Mouse (Mus musculus) NIH3T3 (cell line): ENCODE measurements at regions not wholly inside any gene's neighbourhood (a gene's known extent, or its start where the extent isn't known, plus 50 kb on each side); places are given as distances from the start of the nearest gene placed in this dataset.

Source experiments
- DNase-seq: peaks from one replicate; pipeline ENCODE4 v3.0.0-alpha.2; 2012; ENCODE audit warnings: low read depth

DNA sequence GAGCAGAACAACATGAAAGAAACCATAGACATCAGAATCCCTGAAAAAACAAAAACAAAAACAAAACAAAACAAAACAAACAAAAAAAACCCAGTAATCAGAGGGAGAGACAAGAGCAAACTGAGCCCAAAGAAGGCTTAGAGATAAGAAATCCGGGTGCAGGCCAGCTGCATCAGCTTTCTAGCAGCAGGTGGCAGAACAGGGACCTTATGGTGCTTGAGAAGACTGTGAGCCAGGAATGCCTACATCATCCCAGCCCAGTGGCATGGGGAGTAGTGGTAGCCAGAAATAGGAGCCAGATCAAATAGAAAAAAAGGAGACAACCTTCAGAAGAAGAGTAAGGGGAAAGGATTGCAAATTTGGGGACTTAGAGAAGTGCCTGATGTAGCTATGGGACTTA, 152.8 kb downstream of the Diras2 start:
- DNase-seq: no peak

- no peak for DNase-seq
These were observed 141.8 kb downstream of the Diras2 start for GRCm38 (mm10) chr13:52389271-52389670.

DNA sequence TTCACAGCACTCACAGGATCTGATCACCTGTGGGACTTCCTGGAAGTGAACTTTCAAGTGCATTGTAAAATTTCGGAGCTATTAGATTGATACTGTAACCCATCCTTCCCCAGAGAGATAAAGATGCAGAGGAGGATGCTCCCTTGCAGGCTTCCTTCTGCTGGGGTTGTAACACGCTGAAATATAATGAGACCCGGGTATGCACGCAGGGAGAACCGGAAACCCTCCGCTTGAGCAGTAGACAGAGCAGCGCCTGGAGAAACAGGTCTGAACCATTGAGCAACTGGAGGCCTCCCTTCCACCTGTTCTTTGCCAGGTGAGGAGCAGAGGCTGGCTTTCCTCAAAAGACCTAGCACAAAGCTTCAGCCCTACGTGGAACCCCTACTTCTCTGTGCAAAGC, 135.3 kb downstream of the Diras2 start:
- DNase-seq: no peak

DNA sequence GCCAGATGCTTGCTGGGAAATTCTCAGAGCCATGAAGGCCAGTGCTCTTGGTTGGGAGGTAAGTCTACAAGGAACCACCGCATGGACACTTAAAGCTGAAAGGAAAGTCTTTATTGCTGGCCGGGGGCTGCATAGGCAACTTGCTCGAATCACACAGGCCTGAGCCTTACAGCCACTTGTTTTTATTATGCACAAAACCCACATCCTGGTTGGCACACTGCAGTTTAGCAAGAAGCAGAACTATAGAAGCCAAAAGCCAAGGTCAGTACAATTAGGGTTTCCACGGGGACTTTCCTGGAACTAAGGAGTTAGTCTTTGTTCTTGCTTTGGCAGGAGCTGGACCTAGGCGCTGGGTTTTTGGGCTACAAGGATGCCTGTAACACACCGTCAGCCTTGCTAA, 132.7 kb downstream of the Diras2 start:
- no peak for DNase-seq

GRCm38 (mm10) chr13:52399143-52399542, 131.9 kb downstream of the Diras2 start:
- DNase-seq: no peak

GRCm38 (mm10) chr13:52403805-52404204, 127.3 kb downstream of the Diras2 start:
- DNase-seq: no peak

DNA sequence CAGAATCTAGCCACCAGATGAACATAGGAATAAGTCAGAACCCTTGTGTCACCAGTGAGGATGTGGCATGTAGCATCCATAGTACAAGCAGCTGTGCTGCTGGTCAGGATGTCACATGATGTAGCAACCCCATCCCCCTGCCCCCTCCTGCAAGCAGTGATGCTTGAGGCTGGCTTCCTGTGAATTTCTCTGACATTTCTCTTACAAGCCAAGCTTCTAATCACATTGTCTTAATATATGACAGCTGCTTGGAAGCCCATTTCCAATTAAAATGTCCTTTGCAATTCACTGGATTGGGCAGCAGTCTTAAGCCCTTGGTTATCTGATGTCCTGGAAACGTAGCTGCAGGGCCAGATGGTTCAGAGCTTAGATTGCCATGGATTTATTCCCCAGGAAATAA, 114.8 kb downstream of the Diras2 start:
- no peak for DNase-seq

DNA sequence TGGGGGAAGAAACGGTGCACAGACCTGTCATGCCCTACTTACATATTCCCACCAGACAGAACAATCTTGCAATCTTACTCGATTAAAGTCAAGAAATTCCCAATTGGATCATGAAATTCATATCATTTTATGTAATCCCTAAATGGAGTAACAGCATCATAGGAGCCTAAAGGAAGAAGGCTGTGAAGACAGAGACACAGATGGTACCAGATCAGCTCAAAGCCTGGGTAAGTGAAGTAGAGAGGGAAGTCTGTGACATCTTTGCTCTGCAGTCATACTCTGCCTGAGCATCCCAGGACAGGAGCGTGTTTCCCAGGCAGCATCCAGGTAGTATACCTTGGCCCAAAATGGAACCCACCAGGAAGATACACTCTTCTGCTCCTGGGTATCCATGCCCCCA, 108.6 kb downstream of the Diras2 start:
- DNase-seq: no peak

DNA sequence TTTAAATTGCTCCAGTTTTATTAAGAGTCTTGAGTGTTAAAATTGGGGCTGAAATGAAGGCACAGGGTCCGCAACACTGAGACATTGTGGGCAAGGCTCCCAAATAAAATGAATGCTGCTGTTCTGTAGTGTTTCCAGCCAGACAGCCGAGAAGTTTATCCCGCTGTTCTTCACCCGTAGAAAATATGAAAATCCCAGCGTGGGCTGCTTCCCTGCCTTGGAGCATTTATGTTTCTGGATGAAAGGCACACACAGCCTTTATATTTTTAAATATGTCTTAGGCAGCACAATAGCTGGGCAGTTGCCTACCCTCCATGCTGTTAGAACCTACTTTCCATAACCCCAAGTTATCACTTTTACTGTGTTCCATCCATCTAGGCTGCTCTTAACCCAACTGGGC, 102.6 kb downstream of the Diras2 start:
- DNase-seq: no peak

DNA sequence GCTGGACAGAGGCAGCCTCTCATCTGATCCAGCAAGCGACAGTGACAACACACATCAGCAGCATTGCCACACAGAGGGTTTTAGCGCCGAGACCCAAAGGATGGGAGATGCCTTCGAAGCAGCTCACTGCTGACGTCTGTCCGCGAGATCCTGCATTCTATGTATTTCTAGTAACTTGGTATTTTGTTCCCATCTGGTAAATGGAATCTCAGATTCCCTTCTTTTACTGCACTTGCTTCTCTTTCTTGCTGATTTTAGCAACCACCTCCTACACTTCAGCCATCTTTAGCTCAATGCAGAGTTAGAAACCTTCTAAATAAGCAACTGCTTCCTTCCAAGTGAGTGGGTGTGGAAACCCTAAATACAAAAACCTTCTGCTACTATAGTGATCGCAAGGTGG, 94.3 kb downstream of the Diras2 start:
- no peak for DNase-seq

GRCm38 (mm10) chr13:52445513-52445912, 85.6 kb downstream of the Diras2 start:
- no peak for DNase-seq

DNA sequence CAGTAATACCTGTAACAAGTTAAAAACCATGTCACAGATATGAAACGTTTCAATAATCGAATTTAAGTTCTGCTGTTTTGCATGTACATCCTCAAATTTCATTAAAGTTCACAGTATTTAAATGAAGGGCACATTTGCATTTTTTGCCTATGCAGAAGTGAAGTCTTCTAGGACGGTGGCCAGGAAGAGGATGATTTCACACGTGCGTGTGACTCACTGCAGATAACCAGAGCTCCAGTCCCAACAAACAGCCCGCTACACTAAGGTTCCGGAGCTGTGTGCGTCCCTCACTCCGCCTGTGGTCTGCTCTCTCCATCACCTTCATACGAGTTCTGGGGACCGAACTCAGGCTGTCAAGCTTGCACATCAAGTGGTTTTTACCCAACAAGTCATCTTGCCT, 82.2 kb downstream of the Diras2 start:
- DNase-seq: peak; percentile 6

DNA sequence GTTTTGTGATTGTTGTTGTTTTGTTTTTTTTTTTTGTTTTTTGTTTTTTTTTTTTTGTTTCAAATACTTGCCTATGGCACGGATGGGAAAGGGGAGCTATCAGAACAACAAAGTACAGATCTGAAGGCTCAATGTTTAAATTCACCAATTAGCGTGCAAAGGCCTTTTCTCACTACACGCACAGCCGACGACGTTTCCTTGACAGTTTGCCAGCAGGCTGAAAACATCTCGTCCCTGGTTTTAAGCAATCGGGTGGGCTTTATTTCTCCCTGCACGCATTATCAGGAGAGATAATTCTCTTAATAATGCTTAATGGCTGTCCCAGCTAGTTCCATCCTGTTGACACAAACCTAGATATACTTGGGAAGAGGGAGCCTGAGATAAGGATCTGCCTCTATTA, 79.6 kb downstream of the Diras2 start:
- DNase-seq: no peak

GRCm38 (mm10) chr13:52452291-52452690, 78.8 kb downstream of the Diras2 start:
- no peak for DNase-seq
